10 mouse cellular contexts compared by ENCODE assay signal in the genomic region with DNA sequence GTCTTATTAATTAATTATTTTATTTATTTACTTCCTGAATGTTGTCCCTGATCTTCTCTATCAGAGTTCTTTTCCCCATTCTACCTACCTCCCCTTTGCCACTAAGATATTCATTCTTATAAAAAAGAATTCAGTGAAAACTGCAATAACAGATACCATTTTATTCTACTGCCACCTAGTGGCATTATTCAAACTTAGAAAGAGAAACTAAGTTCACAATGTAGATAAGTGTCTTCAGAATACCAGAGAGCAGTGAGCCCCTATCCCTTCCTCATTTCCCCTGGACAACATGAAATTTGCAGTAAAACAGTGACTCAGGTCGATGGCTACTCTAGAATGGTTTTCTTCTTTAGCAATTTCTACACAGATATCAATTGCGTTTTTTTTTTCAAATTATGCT.
DNase-seq lines count a peak whose midpoint lies in the region; ATAC-seq and TF ChIP-seq lines count a peak whose summit lies in the region.
"Had no signal": no experiment of that assay in that cellular context is flagged by ENCODE, and none has a peak within 500 bp of the region (broad histone marks: within the 10 kb centered on the region; RNA-seq: fewer than 3 reads in every experiment).

No protein-coding gene starts in this region.

- in situ Hi-C loops in Patski (cut with MboI; ENCODE audit: low pct_unique_long_range_greater_than_20kb) = loop anchor here (10.0 to 25.0 kb wide), 2 partner anchors 792 to 895 kb away; no protein-coding TSS in a partner anchor

- no peak overlapping the region for H3K4me2 ChIP-seq in limb, embryonic 14.5 days (replicated peaks; ENCODE audit: low read depth, low read length, severe bottlenecking)
- H3K4me2 ChIP-seq in midbrain, postnatal 0 days (ENCODE audit: low read depth, low read length, poor library complexity, severe bottlenecking) = no peak overlapping the region
- H3K4me2 ChIP-seq: hindbrain, embryonic 15.5 days; limb, embryonic 12.5 days had no signal

- DNase-seq in limb, embryonic 14.5 days (ENCODE audit: low spot score) = peak; percentile 52
- DNase-seq in limb, embryonic 10.5 days (ENCODE audit: low spot score) = no peak
- DNase-seq in Patski (ENCODE audit: low read depth, low spot score) = no peak
- peak; percentile 23 for DNase-seq in embryo, embryonic 11.5 days (ENCODE audit: low read depth, low spot score)
- peak; percentile 80 for DNase-seq in midbrain, postnatal 0 days (ENCODE audit: low spot score)
- no peak for DNase-seq in spleen, postnatal 14 days (ENCODE audit: low spot score in 2 of 2)
- DNase-seq in heart, postnatal 14 days = no peak
- DNase-seq: adrenal gland, postnatal 36 days had no signal

- ATAC-seq in limb, embryonic 14.5 days (ENCODE audit: low FRiP score, low read depth) = no peak
- no peak for ATAC-seq in Patski
- no peak for ATAC-seq in midbrain, postnatal 0 days (ENCODE audit: low FRiP score)

- H3K27ac ChIP-seq in limb, embryonic 14.5 days (replicated peaks; ENCODE audit: low read depth, low read length) = no peak overlapping the region
- H3K27ac ChIP-seq in limb, embryonic 10.5 days = no peak overlapping the region
- H3K27ac ChIP-seq in midbrain, postnatal 0 days (ENCODE audit: low read depth, low read length) = no peak overlapping the region
- H3K27ac ChIP-seq: hindbrain, embryonic 15.5 days; limb, embryonic 12.5 days had no signal

- TF ChIP-seq POLR2A in limb, embryonic 14.5 days (IDR thresholded peaks at IDR 0.05; ENCODE audit: borderline replicate concordance, extremely low read depth, insufficient read depth, insufficient read length) = no peak

- H3K27me3 ChIP-seq in limb, embryonic 14.5 days (ENCODE audit: control insufficient read depth, insufficient read depth, low read length) = no peaks in the 10 kb centered on the region
- H3K27me3 ChIP-seq in limb, embryonic 10.5 days (ENCODE audit: low read depth, poor library complexity, severe bottlenecking) = no peaks in the 10 kb centered on the region
- H3K27me3 ChIP-seq in Patski = peaks cover 7% of the 10 kb centered on the region
- H3K27me3 ChIP-seq in midbrain, postnatal 0 days (ENCODE audit: insufficient read depth, low read length) = no peaks in the 10 kb centered on the region
- H3K27me3 ChIP-seq: hindbrain, embryonic 15.5 days; limb, embryonic 12.5 days had no signal

- 26% methylated on average over 2 of the region's 2 CpGs for WGBS in limb, embryonic 14.5 days
- 22% methylated on average over 2 of the region's 2 CpGs for WGBS in limb, embryonic 10.5 days
- WGBS in midbrain, postnatal 0 days = 28% methylated on average over 2 of the region's 2 CpGs

- no peak overlapping the region for H3K4me3 ChIP-seq in limb, embryonic 14.5 days (replicated peaks; ENCODE audit: low read length)
- H3K4me3 ChIP-seq in limb, embryonic 10.5 days = no peak overlapping the region
- no peak overlapping the region for H3K4me3 ChIP-seq in midbrain, postnatal 0 days (ENCODE audit: low read depth, low read length)
- H3K4me3 ChIP-seq: hindbrain, embryonic 15.5 days; limb, embryonic 12.5 days had no signal

- POLR2A ChIA-PET in Patski (lab: Charles Lee) = no interaction called here

- peak; percentile 38 for TF ChIP-seq CTCF in Patski (IDR thresholded peaks at IDR 0.05)
- TF ChIP-seq CTCF in midbrain, postnatal 0 days (IDR thresholded peaks at IDR 0.05) = peak; percentile 78

- CTCF ChIA-PET in Patski (lab: Charles Lee) = no interaction called here

- no peaks in the 10 kb centered on the region for H3K4me1 ChIP-seq in limb, embryonic 14.5 days (ENCODE audit: control insufficient read depth, insufficient read depth, low read length)
- no peaks in the 10 kb centered on the region for H3K4me1 ChIP-seq in limb, embryonic 10.5 days
- no peaks in the 10 kb centered on the region for H3K4me1 ChIP-seq in midbrain, postnatal 0 days (ENCODE audit: insufficient read depth, low read length)
- H3K4me1 ChIP-seq: hindbrain, embryonic 15.5 days; limb, embryonic 12.5 days had no signal

- no peaks in the 10 kb centered on the region for H3K9me3 ChIP-seq in limb, embryonic 14.5 days (ENCODE audit: control insufficient read depth, low read length)
- no peaks in the 10 kb centered on the region for H3K9me3 ChIP-seq in limb, embryonic 10.5 days (replicated peaks)
- no peaks in the 10 kb centered on the region for H3K9me3 ChIP-seq in midbrain, postnatal 0 days (ENCODE audit: low read length)
- H3K9me3 ChIP-seq: hindbrain, embryonic 15.5 days; limb, embryonic 12.5 days had no signal

- intact Hi-C loops in heart, postnatal 14 days (cut with DNase I) = loop anchor here (5.0 to 10.0 kb wide), 2 partner anchors 897 to 1525 kb away; no protein-coding TSS in a partner anchor

- H3K36me3 ChIP-seq in limb, embryonic 14.5 days (ENCODE audit: control insufficient read depth, insufficient read depth, low read length) = no peaks in the 10 kb centered on the region
- H3K36me3 ChIP-seq in limb, embryonic 10.5 days = no peaks in the 10 kb centered on the region
- H3K36me3 ChIP-seq in midbrain, postnatal 0 days (ENCODE audit: insufficient read depth, low read length) = no peaks in the 10 kb centered on the region
- H3K36me3 ChIP-seq: hindbrain, embryonic 15.5 days; limb, embryonic 12.5 days had no signal

- no peak overlapping the region for H3K9ac ChIP-seq in limb, embryonic 14.5 days (ENCODE audit: low read depth, low read length, severe bottlenecking)
- H3K9ac ChIP-seq in midbrain, postnatal 0 days (replicated peaks; ENCODE audit: low read length, poor library complexity, severe bottlenecking) = no peak overlapping the region
- H3K9ac ChIP-seq: hindbrain, embryonic 15.5 days; limb, embryonic 12.5 days had no signal

Comparison
In these comparisons a context has a peak if more than half of its experiments do, and no peak if none do; other contexts are left out.
1. DNase-seq: peak in limb, embryonic 14.5 days (single experiment), embryo, embryonic 11.5 days (single experiment) and midbrain, postnatal 0 days (single experiment); none in limb, embryonic 10.5 days (single experiment), Patski (single experiment), spleen, postnatal 14 days (0 of 2) and heart, postnatal 14 days (0 of 2).